Mouse (Mus musculus) retina, embryonic 14.5 days (tissue): ENCODE data around the gene Lpar5.

Experiments used
- DNase-seq: peaks from one replicate; pipeline ENCODE4 v3.0.0-alpha.2; 2015; ENCODE audit warnings: low spot score

The Lpar5 gene

DNA sequence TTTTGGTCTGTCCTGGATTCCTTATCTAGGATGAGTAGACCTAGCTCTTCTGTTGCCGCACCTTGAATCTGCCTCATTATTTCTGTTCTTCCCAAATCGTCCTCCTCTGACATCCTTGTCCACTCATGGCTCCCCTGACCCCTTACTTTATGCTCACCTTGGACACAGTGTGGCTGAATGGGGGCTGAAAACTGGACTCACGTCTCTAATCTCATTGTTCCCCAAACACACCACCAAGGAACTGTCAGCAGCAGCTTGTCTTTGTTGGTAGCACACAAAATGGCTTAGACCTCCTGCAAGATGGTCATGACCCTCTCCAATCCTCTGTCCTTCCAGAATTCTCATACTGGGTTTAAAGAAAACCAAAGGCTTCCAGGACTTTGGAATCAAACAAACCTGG lies 20.2 kb downstream of the Lpar5 start:
- DNase-seq = no peak

DNA sequence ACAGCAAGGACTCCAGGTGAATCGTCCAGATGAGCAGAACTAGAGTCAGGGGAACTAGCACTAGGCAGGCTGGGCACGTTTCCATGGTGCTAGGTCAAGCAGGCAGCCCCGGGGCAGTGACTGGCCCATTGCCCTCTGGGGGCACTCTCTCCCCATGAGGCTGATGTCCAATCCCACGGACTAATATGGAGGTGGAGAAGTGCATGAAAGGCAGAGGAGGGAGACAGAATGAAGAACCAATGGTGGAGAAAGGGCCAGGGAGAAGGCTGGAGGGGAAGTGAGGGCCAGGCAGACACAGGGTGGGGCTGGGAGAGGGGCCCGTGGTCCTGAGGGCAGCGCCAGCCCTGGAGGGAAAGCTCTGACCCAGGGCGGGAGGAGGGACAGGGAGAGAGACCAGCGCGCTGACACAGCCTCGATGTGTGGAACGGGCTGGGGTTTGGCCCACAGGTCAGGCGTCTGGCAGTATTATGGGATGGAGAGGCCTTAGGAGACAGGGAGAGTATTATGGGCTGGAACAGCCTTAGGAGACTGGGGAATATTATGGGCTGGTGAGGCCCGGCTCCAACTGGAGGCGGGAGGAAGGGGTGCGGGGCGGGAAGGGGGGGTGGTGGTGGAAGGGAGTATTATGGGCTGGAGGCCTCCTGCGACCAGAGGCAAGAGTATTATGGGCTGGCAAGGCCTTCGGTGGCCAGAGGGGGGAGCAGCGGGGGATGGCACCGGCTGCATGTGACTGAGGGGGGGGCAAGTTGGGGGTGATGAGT lies 21.0 kb downstream of the Lpar5 start:
- peak; percentile 89 for DNase-seq

- peak; percentile 64 for DNase-seq
Observed at GRCm38 (mm10) chr6:125089521-125090321, 22.0 kb downstream of the Lpar5 start.

- DNase-seq = no peak
Observed at GRCm38 (mm10) chr6:125090341-125091085, 22.8 kb downstream of the Lpar5 start.

DNA sequence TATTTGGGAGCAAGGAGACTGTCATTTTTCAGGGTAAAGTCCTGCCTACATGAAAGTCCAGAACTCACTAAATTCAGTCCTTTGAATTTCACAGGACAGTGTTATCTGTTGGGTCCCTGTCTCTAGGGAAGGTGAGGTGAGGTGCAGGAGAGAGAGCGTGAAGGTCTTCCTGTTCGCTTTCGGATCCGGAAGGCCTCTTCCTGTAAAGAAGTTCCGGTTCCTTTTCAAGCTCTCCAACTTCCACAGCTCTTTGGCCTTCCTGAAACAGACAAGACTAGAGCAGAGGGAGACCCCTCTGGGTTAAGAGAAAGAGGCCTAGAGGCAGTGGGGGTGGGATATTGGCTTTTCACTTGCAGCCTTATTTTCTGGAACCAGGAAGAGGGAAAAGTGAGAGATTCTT lies 24.7 kb downstream of the Lpar5 start:
- no peak for DNase-seq

DNA sequence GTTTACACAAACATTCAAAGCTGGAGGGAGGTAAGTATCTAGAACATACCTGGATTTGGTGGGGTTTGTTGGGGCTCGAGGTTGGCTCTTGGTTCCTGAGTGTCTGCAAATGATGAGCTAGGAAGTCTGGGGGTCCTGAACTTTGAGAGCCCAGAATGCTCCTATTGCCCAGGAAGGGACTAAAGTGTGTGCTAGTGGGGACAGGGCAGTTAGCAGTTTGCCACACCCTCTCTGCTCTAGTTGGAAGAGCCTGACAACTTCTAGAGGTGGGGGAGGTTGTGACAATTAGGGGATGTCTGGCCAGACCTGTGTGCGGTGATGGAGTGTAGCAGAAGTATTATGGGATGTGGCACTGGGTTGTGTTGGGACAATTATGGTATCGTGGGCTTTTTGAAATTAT lies 27.1 kb downstream of the Lpar5 start:
- DNase-seq = no peak

GRCm38 (mm10) chr6:125095391-125096278 lies 27.9 kb downstream of the Lpar5 start, which contains the start of gene Chd4:
Chd4 (plus strand) TSS chr6:125095981.
- DNase-seq = peak; percentile 88

GRCm38 (mm10) chr6:125096279-125096596 lies 28.5 kb downstream of the Lpar5 start:
- DNase-seq = no peak

DNA sequence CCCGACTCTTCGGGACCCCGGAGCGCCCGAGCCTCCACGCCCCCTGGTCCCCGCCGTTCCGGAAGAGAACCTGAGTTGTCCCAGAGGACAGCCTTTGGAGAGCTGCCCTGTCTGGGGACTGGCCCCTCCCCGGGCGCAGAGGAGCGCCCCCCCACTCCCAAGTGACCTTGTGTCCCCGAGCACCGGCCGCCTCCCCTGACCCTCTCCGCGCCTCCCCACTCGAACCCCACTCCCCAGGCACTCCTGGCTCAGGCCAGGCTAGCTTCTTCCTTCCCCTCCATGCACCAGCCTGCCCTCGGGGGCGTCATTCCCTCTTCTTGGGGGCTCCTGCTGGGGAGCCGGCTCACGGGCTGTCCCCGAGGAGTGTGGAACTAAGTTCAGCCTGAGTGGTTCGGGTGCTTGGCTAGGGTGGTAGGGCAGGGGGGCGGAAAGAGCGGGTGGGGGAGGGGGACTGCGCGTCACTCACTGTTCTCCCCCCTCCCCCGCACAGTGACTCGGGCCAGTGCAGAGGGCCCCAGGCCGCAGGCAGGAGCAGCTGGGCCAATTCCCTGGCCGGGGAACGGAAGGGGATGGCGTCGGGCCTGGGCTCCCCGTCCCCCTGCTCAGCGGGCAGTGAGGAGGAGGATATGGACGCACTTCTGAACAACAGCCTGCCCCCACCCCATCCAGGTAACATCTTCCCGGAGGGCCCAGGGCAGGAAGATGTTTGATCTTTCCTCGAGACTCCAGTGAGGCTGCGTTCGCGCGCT lies 29.1 kb downstream of the Lpar5 start:
- DNase-seq = peak; percentile 69

GRCm38 (mm10) chr6:125097346-125097689 lies 29.6 kb downstream of the Lpar5 start:
- no peak for DNase-seq

DNA sequence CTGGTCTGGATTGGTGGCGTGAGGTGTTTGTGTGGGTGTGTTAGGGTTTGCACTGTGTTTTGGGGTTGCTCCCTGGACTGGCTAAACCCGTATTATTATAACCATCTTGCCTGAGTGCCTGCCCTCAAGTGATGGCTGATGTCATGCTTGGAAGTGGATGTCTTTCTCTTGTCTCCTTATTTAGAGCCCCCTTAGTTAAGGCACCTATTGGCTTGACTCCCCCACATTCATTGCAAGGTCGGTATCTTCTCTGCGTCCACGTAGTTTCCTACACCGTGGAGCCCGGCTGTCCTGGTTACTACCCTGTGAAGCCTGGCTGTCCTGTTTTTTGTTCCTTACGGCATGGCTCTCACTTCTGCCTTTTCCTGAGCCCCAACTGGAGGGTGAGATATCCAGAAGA lies 30.2 kb downstream of the Lpar5 start:
- no peak for DNase-seq

DNA sequence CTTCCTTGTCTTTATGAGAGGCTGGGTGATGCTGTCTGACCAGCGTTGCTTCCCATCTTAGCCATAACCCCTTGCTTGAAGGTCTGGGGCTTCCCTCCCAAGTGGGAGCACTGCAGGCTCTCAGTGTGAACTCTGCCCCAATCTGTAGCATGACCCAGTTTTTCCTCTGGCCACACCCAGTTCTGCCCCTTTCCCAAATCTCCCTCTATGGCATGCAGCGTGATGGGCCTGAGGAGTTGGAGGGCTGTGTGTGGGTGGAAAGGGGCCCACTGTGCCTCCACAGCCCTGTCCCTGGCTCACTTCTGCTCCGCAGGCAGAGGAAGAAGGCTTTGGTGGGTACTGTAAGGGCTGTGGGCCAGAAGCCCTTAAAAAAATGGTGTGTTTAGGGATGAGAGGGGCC lies 30.8 kb downstream of the Lpar5 start:
- DNase-seq = peak; percentile 51

- DNase-seq = peak; percentile 75
Observed at GRCm38 (mm10) chr6:125099421-125099971, 31.8 kb downstream of the Lpar5 start.

- DNase-seq = no peak
Observed at GRCm38 (mm10) chr6:125101444-125101843, 33.7 kb downstream of the Lpar5 start.

DNA sequence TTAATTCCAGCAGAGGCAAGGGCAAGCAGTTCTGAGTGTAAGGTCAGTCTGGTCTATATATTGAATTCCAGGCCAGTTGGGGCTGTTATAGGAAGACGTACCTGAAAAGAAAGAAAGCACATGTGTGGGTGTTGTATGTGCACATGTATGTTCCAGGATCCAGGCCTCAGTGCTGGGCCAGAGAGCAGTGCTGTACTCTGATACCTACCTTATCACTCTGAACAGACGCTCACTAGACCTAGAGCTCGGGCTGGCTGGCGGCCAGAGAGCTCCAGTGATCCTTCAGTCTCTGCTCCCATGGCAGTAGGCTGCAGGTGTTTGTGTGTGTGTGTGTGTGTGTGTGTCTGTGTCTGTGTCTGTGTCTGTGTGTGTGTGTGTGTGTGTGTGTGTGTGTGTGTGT lies 36.5 kb downstream of the Lpar5 start:
- no peak for DNase-seq

- DNase-seq = no peak
Observed at GRCm38 (mm10) chr6:125107705-125108104, 40.0 kb downstream of the Lpar5 start.

DNA sequence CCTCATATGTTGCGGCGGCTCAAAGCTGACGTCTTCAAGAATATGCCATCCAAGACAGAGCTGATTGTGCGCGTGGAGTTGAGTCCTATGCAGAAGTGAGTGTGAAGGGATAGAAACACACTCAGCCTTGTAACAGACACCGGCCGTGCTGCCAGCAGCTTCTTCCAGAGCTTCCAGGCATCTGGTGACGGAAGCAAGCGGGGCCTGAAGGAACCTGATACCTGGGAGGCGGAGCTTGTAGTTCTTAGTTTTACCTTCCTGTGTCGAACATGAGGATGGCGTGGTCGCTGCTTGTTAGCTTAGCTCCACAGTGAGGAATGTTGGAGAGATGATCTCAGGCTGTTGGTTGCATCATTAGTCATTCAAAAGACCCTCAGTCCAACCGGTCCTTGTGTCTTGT lies 41.7 kb downstream of the Lpar5 start:
- DNase-seq = no peak

DNA sequence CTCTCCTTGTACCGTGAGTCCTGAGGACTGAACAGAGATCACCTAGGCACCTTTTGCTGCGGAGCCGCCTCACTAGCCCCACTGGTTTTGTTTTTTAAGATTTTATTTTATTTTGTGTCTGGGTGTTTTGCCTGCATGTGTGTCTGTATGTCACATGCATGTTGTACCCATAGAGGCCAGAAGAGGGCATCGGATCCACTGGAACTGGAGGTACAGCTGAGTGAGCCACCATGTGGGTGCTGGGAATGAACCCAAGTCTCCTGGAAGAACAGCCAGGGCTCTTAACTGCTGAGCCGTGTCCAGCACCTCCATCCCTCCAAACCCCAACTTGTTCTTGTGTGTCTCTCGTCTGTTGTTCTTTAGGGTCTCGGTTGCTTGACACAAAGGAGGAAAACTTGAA lies 43.2 kb downstream of the Lpar5 start:
- peak; percentile 59 for DNase-seq

DNA sequence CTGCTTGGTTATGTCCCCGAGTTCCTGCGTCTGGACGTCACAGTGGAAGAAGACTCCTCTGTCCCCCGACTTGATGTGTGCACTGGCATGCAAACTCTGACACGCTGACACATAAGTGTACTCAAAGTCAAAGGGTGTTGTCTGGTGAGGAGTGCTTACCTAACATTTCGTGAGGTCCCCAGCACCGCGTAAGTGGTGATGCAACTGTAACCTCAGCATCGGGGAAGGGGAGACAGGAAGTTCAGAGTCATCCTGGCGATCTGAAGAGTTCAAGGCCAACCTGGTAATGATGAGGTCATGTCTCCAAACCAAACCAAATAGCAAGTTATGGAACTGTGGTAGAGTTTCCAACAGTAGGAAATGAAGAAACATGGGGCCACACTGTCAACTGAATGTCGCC lies 44.8 kb downstream of the Lpar5 start:
- no peak for DNase-seq

DNA sequence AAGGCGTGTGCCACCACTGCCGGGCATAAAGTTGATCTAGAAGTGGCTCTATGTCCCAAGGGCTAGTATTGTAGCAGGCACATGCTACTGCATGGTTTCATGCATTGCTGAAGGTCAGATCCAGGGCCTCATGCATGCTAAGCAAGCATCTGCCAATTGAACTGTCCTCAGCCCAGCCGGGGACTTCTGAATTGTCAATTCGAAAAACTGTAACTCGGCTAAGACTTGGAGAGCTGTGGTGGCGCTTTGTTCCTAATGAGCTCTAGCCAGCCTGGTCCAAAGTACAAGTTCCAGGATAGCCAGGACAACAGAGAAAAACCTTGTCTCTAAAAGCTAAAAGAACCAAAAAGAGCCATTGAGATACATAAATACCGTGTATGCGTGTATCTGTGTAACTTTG lies 51.7 kb downstream of the Lpar5 start:
- no peak for DNase-seq

- no peak for DNase-seq
Observed at GRCm38 (mm10) chr6:125128724-125129123, 61.0 kb downstream of the Lpar5 start.
